Mouse (Mus musculus) regulatory T cell (primary cell): ENCODE measurements at regions not wholly inside any gene's neighbourhood (a gene's known extent, or its start where the extent isn't known, plus 50 kb on each side); places are given as distances from the start of the nearest gene placed in this dataset.

Experiments used
- in situ Hi-C: fragments of 300-600 bp; cut with MboI, MseI; formaldehyde crosslinking; loops from one replicate; pipeline ENCODE4 v1.15.1; 2025; ENCODE audit warnings: high pct_unique_total_duplicates

DNA sequence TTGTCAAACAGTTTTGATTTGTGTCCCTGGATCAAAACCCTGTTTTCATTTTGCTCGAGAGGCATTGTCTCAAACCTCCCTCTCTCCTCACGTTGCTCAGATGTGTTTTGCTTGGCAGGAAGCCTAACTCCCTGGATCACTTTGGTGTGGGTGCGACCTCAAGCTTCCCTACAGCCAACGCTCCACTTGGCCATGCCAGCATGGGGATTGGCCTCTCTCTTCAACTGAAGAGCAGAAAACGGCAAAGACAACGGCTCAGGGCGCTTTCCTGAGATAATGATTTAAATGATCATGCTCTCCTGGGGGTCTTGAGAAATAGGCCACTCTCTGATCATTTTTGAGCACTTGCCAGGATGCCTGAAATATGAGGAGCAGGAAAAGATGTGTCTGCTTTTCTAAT lies 730.1 kb downstream of the Slc4a3 start:
- in situ Hi-C loops = no loop called here

DNA sequence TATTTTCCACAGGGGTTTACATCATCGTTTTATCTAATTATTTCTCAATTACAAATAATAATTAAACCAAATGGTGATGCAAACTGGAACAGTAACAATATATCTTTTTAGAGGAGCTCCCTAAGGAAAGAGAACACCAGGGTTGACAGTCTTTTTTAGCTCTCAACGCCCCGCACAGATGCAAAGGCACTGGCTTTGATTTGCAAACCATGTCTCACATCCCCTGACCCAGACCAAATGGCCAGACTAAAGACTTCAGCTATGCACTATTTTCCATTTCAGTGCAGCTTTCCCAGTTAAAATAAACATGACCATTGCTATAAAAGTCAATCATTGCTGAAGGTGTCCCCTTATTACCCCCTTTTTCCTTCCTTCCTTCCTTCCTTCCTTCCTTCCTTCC lies 730.6 kb downstream of the Slc4a3 start:
- in situ Hi-C loops = no loop called here

DNA sequence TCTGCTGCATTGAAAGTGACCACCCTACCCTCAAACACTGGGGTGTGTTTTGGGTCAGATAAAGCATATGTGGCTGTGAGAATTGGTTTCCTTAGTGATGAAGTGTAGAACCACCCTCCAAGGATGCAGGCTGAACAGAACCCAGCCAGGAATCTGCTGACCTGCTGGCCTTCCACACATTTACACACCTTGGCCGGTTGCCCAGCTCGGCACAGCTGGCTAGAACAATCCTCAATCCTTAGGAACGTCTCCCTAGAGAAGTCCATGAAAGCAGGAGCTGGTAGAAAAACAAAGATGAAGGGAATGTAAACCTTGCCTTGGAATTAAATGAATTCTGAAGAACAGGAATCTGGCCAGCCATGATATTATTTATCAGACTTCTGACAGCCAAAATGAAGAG lies 737.3 kb downstream of the Slc4a3 start:
- in situ Hi-C loops = no loop called here

DNA sequence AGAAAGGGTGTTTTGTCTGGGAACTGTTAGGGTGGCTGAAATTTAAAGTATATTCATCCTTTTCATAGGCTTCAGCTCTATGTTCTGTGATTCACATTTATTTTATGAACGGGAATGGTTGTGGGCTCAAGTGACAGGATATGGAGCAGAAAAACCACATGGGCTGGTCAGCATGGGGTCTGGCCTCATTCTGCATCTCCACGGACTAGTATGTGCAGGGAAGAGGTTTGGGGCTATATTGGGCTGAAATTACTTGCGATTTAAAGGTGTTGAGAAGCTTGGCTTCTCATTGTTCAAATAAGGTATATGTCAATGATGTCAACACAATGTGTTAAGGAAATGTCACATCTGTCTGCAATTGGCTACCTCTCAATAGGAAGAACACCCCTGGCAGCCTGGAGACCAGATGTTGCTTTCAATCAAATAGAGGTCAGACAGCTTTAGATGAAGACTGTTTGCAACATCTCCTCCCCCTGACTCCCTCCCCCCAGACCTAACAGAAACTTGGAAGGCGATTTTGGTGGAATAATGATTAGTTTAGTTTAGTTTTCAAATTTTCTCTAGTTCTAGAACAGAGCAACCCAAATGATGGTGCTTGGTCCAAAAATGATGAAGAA lies 777.0 kb downstream of the Slc4a3 start:
- in situ Hi-C loops = no loop called here

DNA sequence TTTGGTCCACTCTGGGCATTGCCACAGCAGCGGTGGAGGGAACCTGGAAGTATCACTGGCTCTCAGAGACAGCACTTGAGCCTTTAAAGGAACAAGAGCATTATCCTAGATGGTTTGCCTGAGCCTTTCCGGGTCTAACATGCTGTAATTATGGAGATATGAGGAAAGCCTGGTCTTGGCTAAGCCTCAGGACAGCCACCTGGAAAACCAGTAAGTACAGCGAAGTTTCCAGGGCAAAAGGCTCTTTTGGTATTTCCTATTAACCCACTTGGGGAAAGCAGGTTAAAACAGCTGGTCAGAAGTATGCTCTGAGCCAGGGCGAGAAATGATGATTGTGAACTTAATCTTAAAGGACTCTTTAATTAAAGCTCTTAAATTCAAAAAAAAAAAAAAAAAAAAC lies 777.5 kb downstream of the Slc4a3 start:
- in situ Hi-C loops = no loop called here

DNA sequence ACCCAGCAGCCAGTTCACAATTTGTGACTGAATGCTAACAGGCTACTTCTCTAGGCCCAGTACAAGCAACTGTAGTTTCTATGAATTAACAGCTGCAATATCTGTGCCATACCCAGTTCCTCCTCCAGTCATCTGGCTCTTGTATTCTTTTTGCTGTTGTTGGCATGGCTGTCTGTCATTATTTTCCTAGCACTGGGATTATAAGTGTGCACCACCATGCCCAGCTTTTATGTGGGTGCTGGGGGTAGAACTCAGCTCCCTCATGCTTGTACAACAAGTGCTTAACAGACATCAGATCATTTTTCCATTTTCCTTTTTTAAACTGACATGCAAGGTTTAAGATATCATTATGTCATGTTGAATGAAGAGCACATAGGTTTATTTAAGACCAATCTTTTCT lies 789.9 kb downstream of the Slc4a3 start:
- in situ Hi-C loops = no loop called here

DNA sequence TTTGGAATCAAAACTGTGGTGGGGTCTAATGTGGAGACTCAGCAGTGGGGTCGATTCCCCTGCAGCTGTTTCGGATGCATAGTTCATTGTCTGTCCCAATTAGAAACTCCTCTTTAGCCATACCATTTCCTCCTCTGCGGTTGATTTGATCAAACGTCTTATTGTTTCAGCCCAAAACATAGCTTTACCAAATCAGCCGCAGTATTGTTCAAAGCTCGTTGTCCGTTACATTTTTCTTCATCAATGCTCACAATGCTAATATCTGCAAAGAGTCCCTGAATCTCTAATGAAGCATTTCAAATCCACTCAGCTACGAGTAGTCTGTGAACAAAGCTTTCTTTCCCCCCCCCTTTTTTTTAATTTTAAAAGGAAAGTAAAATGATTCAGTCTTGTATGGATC lies 816.0 kb downstream of the Slc4a3 start:
- in situ Hi-C loops = no loop called here

DNA sequence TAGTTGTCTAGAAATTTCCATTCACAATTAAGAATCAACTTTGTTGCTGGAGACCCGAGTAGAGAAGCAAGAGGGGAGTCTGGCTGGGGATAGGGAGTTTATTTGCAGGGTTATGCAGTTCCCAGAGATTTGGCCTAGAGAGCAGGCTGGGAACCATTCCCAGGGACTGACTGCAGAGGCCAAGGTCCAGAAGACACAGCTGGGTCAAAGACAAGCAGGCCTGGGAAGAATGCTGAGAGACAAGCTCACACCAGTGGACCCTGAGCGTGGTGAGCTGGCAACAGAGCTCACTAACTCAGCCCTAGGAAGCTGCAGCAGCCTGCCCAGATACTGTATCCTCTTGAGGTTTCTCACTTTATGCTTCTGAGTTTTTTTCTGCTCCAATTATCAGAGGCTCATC lies 827.9 kb downstream of the Slc4a3 start:
- in situ Hi-C loops = no loop called here

DNA sequence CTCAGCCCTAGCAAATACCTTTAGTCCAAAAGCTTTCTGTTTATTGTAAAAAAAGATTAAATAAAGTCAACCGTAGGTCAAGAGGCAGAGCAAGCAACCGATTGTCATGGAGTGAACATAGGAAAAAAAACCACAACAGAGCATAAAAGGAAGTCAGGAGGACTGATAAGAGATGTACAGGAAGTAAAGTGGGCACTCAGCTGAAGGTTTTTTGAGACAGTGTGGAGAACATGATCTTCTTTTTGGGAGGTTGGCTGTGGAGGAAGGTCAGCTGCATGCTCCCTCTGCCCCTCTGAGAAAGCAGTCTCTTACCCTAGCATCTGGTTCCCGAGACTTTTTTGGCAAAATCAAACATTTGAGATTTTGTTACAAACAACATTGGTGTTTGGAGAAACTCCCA lies 832.1 kb downstream of the Slc4a3 start:
- in situ Hi-C loops = no loop called here

DNA sequence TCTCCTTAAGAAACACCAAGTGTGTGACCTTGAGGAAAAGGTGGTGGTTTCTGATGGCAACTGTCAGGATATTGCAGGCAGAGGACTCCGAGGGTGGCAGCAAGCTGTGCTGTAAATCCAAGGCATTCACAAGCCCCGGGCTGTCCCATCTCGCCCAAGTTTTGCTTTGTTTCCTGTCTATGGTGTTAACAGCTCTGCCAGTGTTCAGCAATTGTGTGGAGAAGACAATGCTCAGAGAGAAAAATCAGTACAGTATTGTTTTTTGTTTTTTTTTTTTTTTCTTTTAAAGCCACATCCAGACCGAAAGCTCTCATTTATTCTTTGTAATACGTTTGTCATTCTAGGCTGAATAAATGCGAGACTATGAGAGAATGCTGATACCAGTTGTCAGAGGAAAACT lies 846.5 kb downstream of the Slc4a3 start:
- in situ Hi-C loops = no loop called here

DNA sequence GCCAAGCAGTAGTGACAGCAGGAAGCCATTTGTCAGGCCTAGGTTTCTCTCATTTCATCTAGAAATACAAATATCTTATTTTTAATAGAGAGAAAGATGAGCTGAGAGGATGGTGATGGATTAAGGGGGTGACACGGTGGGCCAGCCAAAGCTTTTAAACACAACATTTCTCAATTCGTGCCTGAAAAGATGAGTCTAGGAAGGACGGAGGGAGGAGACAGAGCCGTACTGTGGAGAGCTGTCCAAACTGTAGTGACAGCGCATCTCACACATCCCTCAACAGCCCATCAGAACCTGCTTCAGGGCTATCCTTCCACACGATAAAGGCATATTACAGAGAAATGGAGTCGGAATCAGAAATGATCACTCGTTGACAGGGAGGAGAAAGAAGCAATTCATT lies 848.0 kb downstream of the Slc4a3 start:
- in situ Hi-C loops = no loop called here

DNA sequence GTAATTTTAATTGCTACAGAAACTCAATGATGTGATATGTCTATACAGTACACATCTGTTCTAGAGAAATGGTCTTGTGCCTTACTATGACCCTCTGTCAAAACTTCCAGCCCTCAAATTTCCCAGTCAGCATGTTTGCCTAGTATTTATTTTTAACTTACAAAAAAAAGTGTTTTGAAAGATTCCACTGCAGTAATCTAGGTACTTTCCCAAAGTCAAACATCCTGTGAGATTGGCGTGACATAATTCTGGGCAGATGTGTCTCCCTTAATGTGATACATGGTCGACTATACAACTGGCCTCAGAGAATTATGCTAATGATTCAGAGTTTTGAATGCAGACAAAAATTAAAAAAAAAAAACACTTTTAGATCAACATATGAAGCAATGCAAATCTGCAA lies 856.8 kb downstream of the Slc4a3 start:
- in situ Hi-C loops = no loop called here

DNA sequence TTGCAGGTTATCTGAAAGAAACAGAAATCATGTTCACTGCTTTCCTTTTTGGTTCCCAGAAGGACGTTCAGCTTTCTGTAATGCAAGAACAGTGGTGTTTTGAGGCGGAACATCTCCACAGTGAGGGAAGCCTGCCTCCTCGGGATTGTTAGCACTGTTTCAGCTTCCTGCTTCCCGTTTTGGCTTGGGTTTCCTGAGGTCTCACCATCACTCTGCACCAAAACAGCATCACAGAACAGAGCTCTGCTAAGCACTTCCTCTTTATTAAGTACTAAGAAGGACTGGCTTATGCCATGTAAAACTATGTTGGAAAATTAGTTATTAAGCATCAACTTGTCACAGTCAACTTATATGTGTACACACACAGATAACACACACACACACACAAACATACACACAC lies 857.9 kb downstream of the Slc4a3 start:
- in situ Hi-C loops = no loop called here

DNA sequence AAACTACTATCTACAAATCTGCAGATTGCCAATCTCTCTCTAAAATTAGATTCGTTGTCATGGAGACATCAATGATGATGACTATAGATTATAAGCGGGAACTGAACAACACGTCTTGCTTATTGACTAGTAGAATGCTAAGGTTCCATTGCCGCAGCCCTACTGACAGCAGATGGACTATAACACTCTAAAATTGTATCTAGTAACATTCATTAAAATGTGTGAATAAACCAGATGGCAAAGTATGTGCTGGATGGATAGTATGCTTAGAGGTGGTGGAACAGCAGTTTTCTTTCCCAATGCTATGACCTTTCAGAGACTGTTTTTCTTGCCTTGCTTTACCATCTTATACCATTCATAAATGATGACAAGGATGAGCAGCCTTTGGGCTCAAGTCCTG lies 864.7 kb downstream of the Slc4a3 start:
- in situ Hi-C loops = no loop called here

DNA sequence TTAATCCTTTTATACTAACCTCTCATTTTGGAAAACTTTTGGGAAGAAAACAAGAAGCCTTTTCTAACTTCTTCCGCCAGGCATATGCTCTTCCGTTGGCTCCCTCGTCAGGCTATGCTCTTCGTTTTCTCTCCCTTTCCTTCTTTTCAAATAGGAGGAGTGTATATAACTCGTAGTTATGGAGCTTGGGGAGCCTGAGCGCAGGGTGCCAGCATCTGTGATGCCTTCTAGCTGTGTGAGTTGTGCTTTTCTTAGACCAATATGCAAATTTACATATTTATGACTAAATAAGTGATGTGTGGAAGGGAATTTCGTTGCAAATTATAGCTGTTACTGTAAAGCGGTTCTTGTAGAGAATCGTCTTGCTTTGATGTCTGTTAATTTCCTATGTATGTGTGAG lies 874.5 kb downstream of the Slc4a3 start:
- in situ Hi-C loops = no loop called here

DNA sequence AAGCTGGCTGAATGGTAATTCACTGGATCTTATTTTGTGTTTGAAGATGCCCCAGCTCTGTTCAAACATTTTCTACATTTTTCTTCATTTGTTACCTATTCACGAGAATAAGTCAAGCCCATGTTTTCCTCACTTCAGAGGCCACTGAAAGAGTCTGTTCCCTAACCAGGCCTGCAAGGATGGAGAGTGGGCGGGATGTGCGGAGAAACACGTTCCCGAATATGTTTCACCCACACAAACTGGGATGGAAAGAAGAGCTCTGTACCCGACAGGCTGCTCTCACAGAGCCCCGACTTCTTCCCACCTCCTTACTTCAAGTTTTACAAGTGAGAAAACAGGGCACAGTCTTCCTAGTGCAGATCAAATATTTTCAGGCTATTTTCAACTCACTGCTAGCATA lies 881.4 kb downstream of the Slc4a3 start:
- in situ Hi-C loops = no loop called here

DNA sequence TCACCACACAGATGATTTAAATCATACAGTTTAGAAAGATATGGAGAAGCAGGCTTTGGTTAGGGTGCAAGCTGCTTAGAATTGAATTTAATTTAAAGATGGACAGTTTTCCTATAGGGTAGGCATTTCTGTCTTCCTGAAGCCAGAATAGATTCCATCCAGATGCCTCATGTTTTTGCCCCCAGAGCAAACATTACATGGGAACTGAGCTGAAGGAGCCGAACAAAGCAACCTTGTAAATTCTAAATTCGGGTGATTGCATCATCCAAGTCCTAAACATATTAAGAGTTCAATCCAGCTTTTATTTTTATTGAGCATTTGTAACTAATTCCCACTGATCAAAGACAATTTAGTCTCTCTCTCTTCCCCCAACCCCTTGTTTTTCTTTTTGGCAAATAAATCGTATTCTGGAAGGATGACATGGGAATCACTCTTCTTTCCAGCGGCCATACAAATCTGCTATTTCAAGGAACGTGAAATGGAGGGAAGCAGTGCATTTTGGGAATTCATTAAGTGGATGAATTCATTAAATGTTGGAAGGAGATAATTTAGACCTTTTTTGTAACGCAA lies 884.1 kb downstream of the Slc4a3 start:
- in situ Hi-C loops = no loop called here

DNA sequence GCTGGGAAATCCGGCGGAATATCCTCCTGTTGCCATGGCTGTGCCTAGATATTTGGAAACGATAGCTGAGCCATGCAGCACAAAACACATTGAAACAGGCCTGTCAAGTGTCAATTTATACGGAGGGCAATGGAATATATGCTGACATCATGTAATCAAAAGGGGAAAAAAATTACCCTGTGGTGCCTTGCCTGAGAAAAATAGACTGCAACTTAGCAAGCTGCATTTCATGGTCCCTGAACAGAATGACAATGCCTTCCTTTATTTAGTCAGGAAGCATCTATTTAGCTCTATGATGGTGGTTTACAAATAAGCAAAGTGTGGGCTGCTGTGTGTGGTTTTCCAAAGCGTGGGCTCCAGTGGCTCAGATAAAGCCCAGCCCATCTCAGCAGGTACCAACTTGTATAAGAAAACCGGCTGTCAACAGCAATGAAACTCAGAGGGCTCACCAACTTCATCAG lies 887.4 kb downstream of the Slc4a3 start:
- in situ Hi-C loops = no loop called here

DNA sequence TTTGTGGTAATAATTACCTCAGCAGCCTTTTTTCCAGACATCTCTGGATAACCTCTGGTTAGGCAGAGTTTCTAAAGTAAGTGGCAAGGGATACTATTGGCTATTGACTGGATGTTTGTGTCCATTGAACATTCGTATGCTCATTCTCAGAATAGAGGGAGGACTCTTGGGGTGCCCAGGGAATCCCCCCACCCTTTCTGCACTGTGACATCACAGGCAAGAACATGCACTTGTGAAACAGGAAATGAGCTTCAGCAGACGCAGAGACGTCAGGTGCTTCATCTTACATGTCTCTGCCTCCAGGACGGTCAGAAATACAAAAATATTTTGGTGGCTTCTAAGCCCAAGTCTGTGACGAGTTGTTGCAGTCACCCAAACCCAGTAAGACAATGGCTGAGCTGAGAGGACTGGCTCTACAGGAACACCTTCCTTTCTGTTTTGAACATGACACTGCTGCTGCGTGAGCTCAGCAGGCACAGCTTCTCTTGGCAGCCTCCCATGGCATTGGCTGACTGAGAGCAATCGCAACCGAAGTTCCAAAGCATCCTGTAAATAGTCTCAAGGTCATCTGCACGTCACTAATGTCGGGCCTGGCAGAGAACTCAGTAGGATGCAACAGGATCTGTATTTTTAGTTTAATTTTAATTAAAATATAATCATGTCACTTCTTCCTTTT lies 904.6 kb downstream of the Slc4a3 start:
- in situ Hi-C loops = no loop called here

DNA sequence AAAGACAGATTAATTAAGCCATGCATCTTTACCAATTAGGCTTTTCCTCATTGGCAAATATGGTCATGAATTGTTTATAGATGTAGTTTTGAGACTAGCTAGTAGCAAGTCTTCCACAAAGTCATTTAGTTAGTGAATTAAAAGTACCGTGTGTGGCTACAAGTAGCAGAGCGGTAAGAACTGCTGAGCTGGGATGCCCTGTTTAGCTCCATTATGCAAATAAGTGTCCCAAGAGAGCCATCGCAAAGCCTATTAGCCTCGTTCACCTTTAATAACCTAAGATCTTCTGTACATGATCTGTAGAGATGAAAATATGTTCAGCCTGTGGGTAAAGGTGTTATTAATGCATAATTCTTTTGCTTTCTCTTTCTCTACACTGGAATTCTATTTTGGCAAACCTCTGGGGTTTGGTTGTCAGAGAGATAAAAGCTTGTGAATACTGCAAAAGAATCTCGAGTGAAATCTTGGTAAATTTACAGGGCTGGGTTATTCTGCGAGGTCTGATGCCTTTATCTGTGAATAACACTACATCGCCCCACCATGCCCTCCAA lies 907.2 kb downstream of the Slc4a3 start:
- in situ Hi-C loops = no loop called here

DNA sequence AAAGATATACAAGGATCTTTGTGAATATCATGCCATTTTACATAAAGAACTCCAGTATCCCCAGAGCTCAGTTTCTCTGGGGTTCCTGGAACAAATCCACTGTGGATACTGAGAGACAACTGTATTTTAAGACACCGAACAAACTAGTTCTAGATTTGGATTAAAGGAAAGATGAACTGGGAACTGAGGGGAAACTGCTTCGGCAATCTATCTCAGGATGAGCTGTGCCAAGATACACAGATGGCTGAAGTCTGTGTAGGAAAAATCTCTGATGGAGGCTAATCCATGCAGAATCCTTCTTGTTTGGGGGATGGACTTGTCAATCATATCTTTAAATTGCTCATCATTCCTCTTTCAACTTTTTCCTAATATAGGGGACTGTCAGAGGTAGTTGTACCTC lies 920.5 kb downstream of the Slc4a3 start:
- in situ Hi-C loops = no loop called here

DNA sequence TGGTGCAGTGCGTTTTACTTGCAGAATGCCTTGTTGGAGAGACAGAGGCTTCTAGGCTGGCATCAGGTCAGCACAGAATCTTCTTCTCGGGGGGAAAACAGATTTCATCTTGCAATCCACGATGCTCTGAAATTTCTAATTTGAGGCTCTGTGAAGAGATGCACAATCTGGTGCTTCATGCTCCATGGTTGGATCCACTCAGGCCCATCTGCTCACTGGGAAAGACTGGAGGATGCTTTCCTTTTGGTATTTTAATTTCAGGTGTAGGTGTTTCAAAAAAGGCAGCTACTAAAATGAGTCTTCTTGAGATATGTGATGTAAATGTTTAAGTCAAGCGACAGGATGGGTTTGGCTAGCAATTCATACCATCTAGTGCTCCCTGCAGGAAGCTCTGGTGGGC lies 938.1 kb downstream of the Slc4a3 start:
- in situ Hi-C loops = no loop called here

DNA sequence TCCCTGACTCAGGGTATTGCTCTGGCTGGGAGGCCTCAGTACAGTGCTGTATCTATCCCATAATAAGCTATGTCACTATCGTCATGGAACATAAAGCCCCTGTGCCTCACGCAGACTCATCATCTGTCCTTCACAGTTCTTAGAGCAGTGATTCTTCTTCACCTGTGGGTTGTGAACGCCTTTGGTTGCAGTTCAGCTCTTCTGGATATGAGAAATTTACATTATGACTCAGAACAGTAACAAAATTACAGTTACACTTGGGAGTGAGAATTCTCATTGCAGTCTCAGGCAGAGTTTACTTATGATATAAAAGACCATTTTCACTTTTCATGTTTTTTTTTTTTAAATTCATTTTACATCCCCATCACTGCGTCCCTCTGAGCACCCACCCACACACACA lies 941.4 kb downstream of the Slc4a3 start:
- in situ Hi-C loops = loop anchor here (5.0 kb wide), 1 partner anchor 50 kb away; no protein-coding TSS in a partner anchor
